Mouse (Mus musculus): Measurements from ENCODE around the gene Odf3l1. TPM values are rescaled to one million over a fixed set of nuclear protein-coding genes. Genes with fewer than 3 reads are reported as not detected.

The Odf3l1 gene
- polyA plus RNA-seq, 1 experiment from 2014 or later: 0.20 TPM

DNA sequence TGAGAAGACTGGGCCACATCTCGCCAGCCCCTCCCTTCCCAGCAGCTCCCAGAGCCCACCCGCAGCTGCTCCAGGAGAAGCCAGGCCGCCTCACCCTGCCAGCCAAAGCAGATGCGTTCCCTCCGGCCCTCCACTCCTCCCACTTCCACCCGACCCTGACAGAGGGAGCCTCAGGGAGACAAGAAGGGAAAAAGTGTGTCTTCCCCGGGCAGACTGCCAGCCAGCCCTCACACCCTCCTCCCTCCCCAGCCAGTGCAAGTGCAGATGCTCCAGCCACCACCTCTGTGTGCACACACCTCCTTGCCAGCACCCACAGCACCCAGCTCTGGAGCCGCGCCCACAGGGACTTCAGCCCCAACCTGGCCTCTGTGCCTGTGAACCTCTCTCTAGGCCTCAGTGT, 12.3 kb upstream of the Odf3l1 start:
- WGBS: 36% methylated on average over 9 of the region's 9 CpGs
- no peak for ATAC-seq (ENCODE audit: low FRiP score, low TSS enrichment)
- H3K36me3 ChIP-seq (ENCODE audit: control insufficient read depth, insufficient read depth, low read length): no peaks in the 10 kb centered on the region; the same call in 1 of the 2 replicates
- no peak overlapping the region for H3K27ac ChIP-seq (ENCODE audit: low read depth, low read length)
- no peaks in the 10 kb centered on the region for H3K9me3 ChIP-seq (ENCODE audit: control insufficient read depth, low read length)
- H3K27me3 ChIP-seq (ENCODE audit: control insufficient read depth, insufficient read depth, low read length): no peaks in the 10 kb centered on the region
- H3K4me1 ChIP-seq (ENCODE audit: control insufficient read depth, insufficient read depth, low read length): peaks cover 32% of the 10 kb centered on the region
- no peak overlapping the region for H3K9ac ChIP-seq (ENCODE audit: low read depth, low read length)
- H3K4me3 ChIP-seq (ENCODE audit: low read length): no peak overlapping the region
- H3K4me2 ChIP-seq (replicated peaks; ENCODE audit: low read depth, low read length): no peak overlapping the region

DNA sequence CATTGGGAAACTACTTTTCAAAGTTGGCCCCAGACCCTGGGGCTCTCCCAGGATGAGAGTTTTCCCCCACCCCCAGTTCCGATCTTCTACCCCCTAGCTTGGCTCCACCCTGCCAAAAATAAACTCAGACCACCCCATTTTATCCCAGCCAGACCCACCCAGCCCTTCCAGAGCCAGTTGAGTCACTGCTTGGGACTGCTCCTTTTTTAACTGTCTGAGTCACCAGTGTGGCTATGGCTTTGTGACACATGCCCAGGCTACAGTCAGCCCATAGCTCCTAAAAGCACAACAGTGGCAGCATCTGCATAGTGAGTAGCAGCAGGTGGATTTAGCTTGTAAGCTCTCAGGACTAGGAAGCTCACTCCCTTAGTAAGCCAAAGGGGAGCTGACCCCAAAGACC, 8.6 kb upstream of the Odf3l1 start:
- Histone ChIP-seq H3K4me1 (ENCODE audit: control insufficient read depth, insufficient read depth, low read length) (peaks cover 65% of the 10 kb centered on the region), H3K27ac (ENCODE audit: low read depth, low read length) (peak overlapping the region; percentile 79; the same call in 1 of the 2 replicates)

DNA sequence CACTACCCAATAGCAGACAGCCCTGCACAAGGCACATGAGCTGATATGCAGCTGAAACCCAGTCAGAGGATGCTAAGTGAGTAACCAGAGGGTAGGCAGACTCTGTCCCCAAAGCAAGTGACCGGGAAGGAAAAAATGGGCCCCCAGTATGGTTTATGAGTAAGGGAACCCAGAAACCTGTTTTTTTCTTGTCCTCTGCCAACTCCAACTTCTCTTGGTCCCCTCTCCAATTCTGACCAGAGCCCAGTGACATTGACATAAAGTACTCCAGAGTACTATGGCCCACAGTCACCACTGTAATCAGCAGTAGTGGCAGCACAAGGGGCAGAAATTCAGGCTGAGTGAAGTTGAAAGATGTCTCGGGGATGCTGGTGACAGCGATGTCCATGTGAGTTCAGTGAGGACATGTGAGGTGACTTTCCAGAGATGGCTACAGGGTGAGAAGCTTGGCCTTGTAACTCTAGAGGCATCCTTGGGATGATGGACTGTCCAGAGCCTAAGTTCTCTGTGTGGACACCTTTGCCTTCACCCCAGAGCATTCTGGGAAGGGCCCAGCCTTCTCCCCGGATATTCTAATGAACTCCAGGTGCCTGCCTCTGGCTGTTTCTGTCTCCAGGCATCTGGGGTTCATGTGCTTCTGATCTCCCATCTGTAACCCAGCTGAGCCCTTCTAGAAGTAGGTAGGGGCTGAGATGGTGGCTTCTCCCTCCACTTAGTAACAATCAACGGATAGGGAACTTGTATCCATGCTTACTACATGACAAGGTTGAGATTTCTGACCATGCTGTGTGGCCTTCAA, 7.8 kb upstream of the Odf3l1 start:
- Histone ChIP-seq H3K27ac (ENCODE audit: low read depth, low read length) (no peak overlapping the region; the same call in 1 of the 2 replicates), H3K9me3 (ENCODE audit: control insufficient read depth, low read length) (no peaks in the 10 kb centered on the region), H3K4me2 (replicated peaks; ENCODE audit: low read depth, low read length) (no peak overlapping the region), H3K36me3 (ENCODE audit: control insufficient read depth, insufficient read depth, low read length) (no peaks in the 10 kb centered on the region), H3K27me3 (ENCODE audit: control insufficient read depth, insufficient read depth, low read length) (no peaks in the 10 kb centered on the region), H3K4me1 (ENCODE audit: control insufficient read depth, insufficient read depth, low read length) (peaks cover 72% of the 10 kb centered on the region), H3K4me3 (ENCODE audit: low read length) (no peak overlapping the region), H3K9ac (ENCODE audit: low read depth, low read length) (no peak overlapping the region)
- 82% methylated on average over 5 of the region's 5 CpGs for WGBS
- no peak for ATAC-seq (ENCODE audit: low FRiP score, low TSS enrichment)

More for the DNA sequence above, 8.6 kb upstream of the Odf3l1 start:
- no peak overlapping the region for H3K4me2 ChIP-seq (replicated peaks; ENCODE audit: low read depth, low read length)
- 79% methylated on average over 1 of the region's 1 CpGs for WGBS
- no peak overlapping the region for H3K4me3 ChIP-seq (ENCODE audit: low read length)
- H3K27me3 ChIP-seq (ENCODE audit: control insufficient read depth, insufficient read depth, low read length): no peaks in the 10 kb centered on the region
- H3K9me3 ChIP-seq (ENCODE audit: control insufficient read depth, low read length): no peaks in the 10 kb centered on the region
- ATAC-seq (ENCODE audit: low FRiP score, low TSS enrichment): no peak
- no peaks in the 10 kb centered on the region for H3K36me3 ChIP-seq (ENCODE audit: control insufficient read depth, insufficient read depth, low read length)
- peak overlapping the region; percentile 23; the same call in 1 of the 2 replicates for H3K9ac ChIP-seq (ENCODE audit: low read depth, low read length)

DNA sequence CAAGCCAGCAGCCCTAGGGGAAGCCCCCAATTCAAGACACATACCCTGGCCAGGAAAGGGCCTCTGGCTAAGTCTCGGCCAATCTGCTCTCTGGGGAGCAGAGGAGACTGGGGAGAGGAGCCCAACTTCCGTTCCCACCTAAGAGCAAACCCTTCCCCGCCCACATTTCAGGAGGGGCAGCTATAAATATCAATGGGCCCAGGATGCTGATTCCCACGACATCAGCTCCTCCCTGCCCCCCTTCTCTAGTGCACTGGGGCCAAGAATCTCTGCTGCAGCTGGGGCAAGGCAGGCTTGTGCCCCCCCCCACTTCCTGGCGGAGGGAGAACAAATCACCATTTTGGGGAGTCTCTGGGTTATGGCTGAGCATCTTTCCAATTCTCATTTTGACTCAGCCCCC, 6.7 kb upstream of the Odf3l1 start:
- no peaks in the 10 kb centered on the region for H3K27me3 ChIP-seq (ENCODE audit: control insufficient read depth, insufficient read depth, low read length)
- no peak overlapping the region for H3K9ac ChIP-seq (ENCODE audit: low read depth, low read length)
- H3K4me1 ChIP-seq (ENCODE audit: control insufficient read depth, insufficient read depth, low read length): peaks cover 76% of the 10 kb centered on the region
- no peak overlapping the region for H3K4me3 ChIP-seq (ENCODE audit: low read length)
- peak overlapping the region; percentile 22; the same call in 1 of the 2 replicates for H3K4me2 ChIP-seq (replicated peaks; ENCODE audit: low read depth, low read length)
- H3K9me3 ChIP-seq (ENCODE audit: control insufficient read depth, low read length): no peaks in the 10 kb centered on the region
- WGBS: 11% methylated on average over 5 of the region's 5 CpGs
- no peaks in the 10 kb centered on the region for H3K36me3 ChIP-seq (ENCODE audit: control insufficient read depth, insufficient read depth, low read length)
- peak overlapping the region; percentile 11; the same call in 1 of the 2 replicates for H3K27ac ChIP-seq (ENCODE audit: low read depth, low read length)
- peak; percentile 40; the same call in 1 of the 2 replicates for ATAC-seq (ENCODE audit: low FRiP score, low TSS enrichment)

DNA sequence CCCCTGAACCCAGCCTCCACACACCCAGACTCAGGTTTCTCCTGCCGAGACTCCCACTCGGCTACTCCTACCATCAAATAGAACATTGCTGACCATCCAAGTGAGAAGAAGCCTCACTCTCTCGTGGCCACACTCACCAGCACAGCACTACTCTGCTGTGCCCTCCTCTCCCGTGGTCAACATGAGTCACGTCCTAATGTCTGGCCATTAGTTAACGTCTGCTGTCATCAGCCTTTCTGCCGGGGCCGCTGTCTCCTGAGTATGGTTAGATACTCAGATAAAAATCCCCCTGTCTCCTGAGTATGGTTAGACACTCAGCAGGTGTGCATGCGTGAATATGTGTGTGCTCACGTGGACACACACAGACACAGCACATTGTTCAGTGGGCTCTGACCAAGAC, 6.3 kb upstream of the Odf3l1 start:
- peak overlapping the region; percentile 22; the same call in 1 of the 2 replicates for H3K4me2 ChIP-seq (replicated peaks; ENCODE audit: low read depth, low read length)
- H3K9ac ChIP-seq (ENCODE audit: low read depth, low read length): no peak overlapping the region
- no peaks in the 10 kb centered on the region for H3K9me3 ChIP-seq (ENCODE audit: control insufficient read depth, low read length)
- peak overlapping the region; percentile 11; the same call in 1 of the 2 replicates for H3K27ac ChIP-seq (ENCODE audit: low read depth, low read length)
- ATAC-seq (ENCODE audit: low FRiP score, low TSS enrichment): peak; percentile 51; the same call in 1 of the 2 replicates
- peaks cover 80% of the 10 kb centered on the region for H3K4me1 ChIP-seq (ENCODE audit: control insufficient read depth, insufficient read depth, low read length)
- WGBS: 21% methylated on average over 10 of the region's 10 CpGs
- no peaks in the 10 kb centered on the region for H3K27me3 ChIP-seq (ENCODE audit: control insufficient read depth, insufficient read depth, low read length)
- H3K36me3 ChIP-seq (ENCODE audit: control insufficient read depth, insufficient read depth, low read length): no peaks in the 10 kb centered on the region
- no peak overlapping the region for H3K4me3 ChIP-seq (ENCODE audit: low read length)

DNA sequence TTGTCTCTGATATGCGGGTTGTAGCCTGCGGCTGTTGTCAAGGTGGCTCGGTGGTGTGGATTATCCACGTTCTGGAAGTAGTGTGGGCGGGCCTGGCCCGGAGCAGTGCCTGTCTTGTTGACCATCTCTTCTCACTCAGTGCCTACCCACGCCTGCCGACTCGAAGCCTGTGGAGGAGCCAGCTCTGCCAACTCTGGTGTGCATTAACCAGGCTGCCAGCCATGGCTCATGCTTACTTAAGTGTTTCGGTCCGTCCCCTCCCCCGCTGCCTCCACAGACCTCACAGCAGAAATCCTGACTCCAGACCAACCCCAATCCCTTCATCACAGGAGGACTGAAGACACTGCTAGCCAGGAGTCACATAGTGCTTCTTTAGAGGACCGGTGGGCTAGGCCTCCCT, 5.1 kb upstream of the Odf3l1 start:
- no peak for ATAC-seq (ENCODE audit: low FRiP score, low TSS enrichment)
- H3K9ac ChIP-seq (ENCODE audit: low read depth, low read length): no peak overlapping the region
- no peaks in the 10 kb centered on the region for H3K36me3 ChIP-seq (ENCODE audit: control insufficient read depth, insufficient read depth, low read length)
- H3K4me2 ChIP-seq (replicated peaks; ENCODE audit: low read depth, low read length): no peak overlapping the region
- 59% methylated on average over 13 of the region's 13 CpGs for WGBS
- H3K9me3 ChIP-seq (ENCODE audit: control insufficient read depth, low read length): no peaks in the 10 kb centered on the region
- H3K27ac ChIP-seq (ENCODE audit: low read depth, low read length): peak overlapping the region; percentile 11; the same call in 1 of the 2 replicates
- no peak overlapping the region for H3K4me3 ChIP-seq (ENCODE audit: low read length)
- H3K4me1 ChIP-seq (ENCODE audit: control insufficient read depth, insufficient read depth, low read length): peaks cover 85% of the 10 kb centered on the region
- H3K27me3 ChIP-seq (ENCODE audit: control insufficient read depth, insufficient read depth, low read length): no peaks in the 10 kb centered on the region

DNA sequence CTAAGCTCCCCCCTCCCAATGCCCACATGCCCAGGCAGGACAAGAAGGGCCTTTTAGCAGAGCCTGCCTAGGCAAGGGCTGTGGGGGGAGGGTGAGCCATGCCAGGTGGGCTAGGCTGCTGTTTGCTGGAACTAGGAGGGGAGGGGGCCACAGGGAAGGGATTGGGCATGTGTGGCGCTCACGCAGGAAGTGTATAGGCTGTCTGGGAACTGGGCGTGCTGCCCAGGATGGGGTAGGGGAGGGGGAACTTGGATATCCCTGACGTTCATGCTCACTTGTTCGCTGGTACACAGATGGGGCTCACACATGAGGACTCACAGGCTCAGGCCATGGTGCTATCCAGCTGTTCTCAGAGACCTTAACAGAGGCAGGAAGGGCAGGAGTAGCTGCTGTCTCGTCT, 3.8 kb upstream of the Odf3l1 start:
- peak overlapping the region; percentile 72; the same call in 1 of the 2 replicates for H3K4me2 ChIP-seq (replicated peaks; ENCODE audit: low read depth, low read length)
- no peak for ATAC-seq (ENCODE audit: low FRiP score, low TSS enrichment)
- no peaks in the 10 kb centered on the region for H3K9me3 ChIP-seq (ENCODE audit: control insufficient read depth, low read length)
- peak overlapping the region; percentile 7; the same call in 1 of the 2 replicates for H3K4me3 ChIP-seq (ENCODE audit: low read length)
- peak overlapping the region; percentile 18; the same call in 1 of the 2 replicates for H3K9ac ChIP-seq (ENCODE audit: low read depth, low read length)
- WGBS: 43% methylated on average over 6 of the region's 6 CpGs
- peaks cover 85% of the 10 kb centered on the region for H3K4me1 ChIP-seq (ENCODE audit: control insufficient read depth, insufficient read depth, low read length)
- H3K36me3 ChIP-seq (ENCODE audit: control insufficient read depth, insufficient read depth, low read length): no peaks in the 10 kb centered on the region
- H3K27ac ChIP-seq (ENCODE audit: low read depth, low read length): peak overlapping the region; percentile 32; the same call in 1 of the 2 replicates
- no peaks in the 10 kb centered on the region for H3K27me3 ChIP-seq (ENCODE audit: control insufficient read depth, insufficient read depth, low read length)

DNA sequence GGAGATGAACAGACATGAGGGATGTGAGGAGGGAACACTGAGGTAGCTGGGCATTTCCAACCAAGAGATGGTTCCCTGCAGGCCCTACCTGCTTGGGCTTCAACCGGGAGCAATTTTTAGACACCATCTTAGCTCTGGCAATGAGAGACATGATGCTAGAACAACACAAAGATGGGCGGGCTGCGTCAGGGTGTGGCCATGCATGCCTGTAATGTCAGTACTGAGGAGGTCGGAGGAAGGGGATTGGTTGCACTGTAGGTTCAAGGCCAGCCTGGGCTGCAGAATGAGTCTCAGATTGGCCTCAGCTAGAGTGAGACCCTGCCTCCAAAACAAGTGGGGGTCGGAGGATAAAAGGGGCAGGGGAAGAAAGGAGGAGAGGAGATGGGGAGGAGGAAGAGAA, 2.0 kb upstream of the Odf3l1 start:
- no peak for ATAC-seq (ENCODE audit: low FRiP score, low TSS enrichment)
- 69% methylated on average over 5 of the region's 5 CpGs for WGBS
- H3K9ac ChIP-seq (ENCODE audit: low read depth, low read length): 0 out of 2 replicates have a peak overlapping the region, but pooled peaks have one; percentile 0
- H3K4me3 ChIP-seq (ENCODE audit: low read length): peak overlapping the region; percentile 52
- H3K9me3 ChIP-seq (ENCODE audit: control insufficient read depth, low read length): no peaks in the 10 kb centered on the region
- H3K27ac ChIP-seq (ENCODE audit: low read depth, low read length): no peak overlapping the region
- H3K4me1 ChIP-seq (ENCODE audit: control insufficient read depth, insufficient read depth, low read length): peaks cover 77% of the 10 kb centered on the region
- no peaks in the 10 kb centered on the region for H3K36me3 ChIP-seq (ENCODE audit: control insufficient read depth, insufficient read depth, low read length)
- peak overlapping the region; percentile 72 for H3K4me2 ChIP-seq (replicated peaks; ENCODE audit: low read depth, low read length)
- H3K27me3 ChIP-seq (ENCODE audit: control insufficient read depth, insufficient read depth, low read length): peaks cover 4% of the 10 kb centered on the region; the same call in 1 of the 2 replicates

All from kidney, embryonic 14.5 days (tissue).